Mouse (Mus musculus) cortical plate, adult 2 months (tissue): ENCODE data around the gene Zfp784. TPM values are rescaled to one million over a fixed set of nuclear protein-coding genes. Genes with fewer than 3 reads are reported as not detected.
"Not testable (repeated sequence)": the region's sequence is repeated elsewhere in the genome, so short reads cannot be mapped to it uniquely, and the experiment has no call there.

ENCODE experiments used
- H3K27ac ChIP-seq: fragments of 200-500 bp; 2 replicates; pipeline ENCODE4 v1.5.1; 2012; ENCODE audit warnings: low read length, control low read depth, inconsistent platforms; ENCODE audit not compliant: insufficient read depth
- H3K4me1 ChIP-seq: fragments of 200-500 bp; 2 replicates; pipeline ENCODE4 v1.6.1; 2011; ENCODE audit warnings: low read length; ENCODE audit not compliant: control insufficient read depth, insufficient read depth
- H3K4me3 ChIP-seq: fragments of 200-500 bp; 2 replicates; pipeline ENCODE4 v1.5.1; 2011; ENCODE audit warnings: mild to moderate bottlenecking, low read length, control low read depth; ENCODE audit not compliant: insufficient read depth
- CTCF ChIP-seq: fragments of 200-500 bp; IDR thresholded peaks from 2 replicates; pipeline ENCODE4 v1.5.1; 2011; ENCODE audit warnings: mild to moderate bottlenecking, control low read depth, low read length; ENCODE audit not compliant: insufficient read depth; ENCODE audit errors: extremely low read depth
- POLR2A ChIP-seq: fragments of 200-500 bp; IDR thresholded peaks from 2 replicates; pipeline ENCODE4 v1.6.1; 2011; ENCODE audit warnings: mild to moderate bottlenecking, low read length, control low read depth; ENCODE audit not compliant: insufficient read depth; ENCODE audit errors: extremely low read depth
- polyA plus RNA-seq: library from polyadenylated mRNA; depleted of rRNA; stranded (reverse); fragments of >200 nt; gene quantifications from 2 replicates; pipeline ENCODE4 v1.2.3, GENCODE M21; 2012; rRNA removed

Gene Zfp784
- polyA plus RNA-seq: 5.7 and 6.5 TPM in 2 replicates

- H3K4me3 ChIP-seq: peak within 1 kb of the TSS; percentile 74
- H3K27ac ChIP-seq: peak within 1 kb of the TSS; percentile 91
- peak; percentile 68 for TF ChIP-seq POLR2A
- no peak for TF ChIP-seq CTCF
- H3K4me1 ChIP-seq: no peaks in the 10 kb centered on the region; the same call in none of the 2 replicates
Observed at GRCm38 (mm10) chr7:5038109-5038732, at the start of gene Zfp784. Gene Zfp784 (minus strand): TSS chr7:5038446.

- no peak overlapping the region for H3K27ac ChIP-seq
Observed at GRCm38 (mm10) chr7:5087886-5088285, 49.6 kb upstream of the Zfp784 start.

GRCm38 (mm10) chr7:5086921-5087440, 48.7 kb upstream of the Zfp784 start:
- H3K27ac ChIP-seq: no peak overlapping the region
- TF ChIP-seq CTCF: no peak
- TF ChIP-seq POLR2A: no peak
- peaks cover 9% of the 10 kb centered on the region for H3K4me1 ChIP-seq
- H3K4me3 ChIP-seq: no peak overlapping the region

More at GRCm38 (mm10) chr7:5087886-5088285, 49.6 kb upstream of the Zfp784 start:
- no peak overlapping the region for H3K4me3 ChIP-seq
- TF ChIP-seq POLR2A (no peak), CTCF (no peak)
- peaks cover 8% of the 10 kb centered on the region for H3K4me1 ChIP-seq

DNA sequence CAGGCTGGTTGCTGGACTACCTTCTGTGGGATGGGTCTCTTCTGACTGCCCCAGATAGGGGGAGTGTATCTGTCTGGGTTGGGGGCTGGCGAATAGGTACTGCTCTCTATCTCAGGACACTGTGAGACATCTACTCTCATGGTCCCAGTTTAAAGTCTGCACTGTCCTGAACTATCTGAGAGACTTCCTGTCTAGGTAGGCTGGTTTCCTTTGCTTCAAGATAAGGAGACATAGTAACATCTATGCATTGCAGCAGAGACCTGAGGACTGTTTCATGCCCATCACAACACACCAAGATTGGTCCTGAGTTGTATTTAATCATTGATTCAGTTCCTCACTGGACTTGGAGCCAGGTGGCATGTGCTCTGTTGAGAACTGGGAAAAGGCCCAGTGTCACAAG, 47.3 kb upstream of the Zfp784 start:
- TF ChIP-seq CTCF: no peak
- TF ChIP-seq POLR2A: no peak
- Histone ChIP-seq H3K27ac (no peak overlapping the region), H3K4me3 (no peak overlapping the region), H3K4me1 (peaks cover 8% of the 10 kb centered on the region)

- H3K4me1 ChIP-seq: peaks cover 3% of the 10 kb centered on the region; the same call in 1 of the 2 replicates
- H3K4me3 ChIP-seq: no peak overlapping the region
- TF ChIP-seq CTCF (no peak), POLR2A (no peak)
- H3K27ac ChIP-seq: no peak overlapping the region
Observed at GRCm38 (mm10) chr7:5083325-5084105, 45.3 kb upstream of the Zfp784 start.

- H3K27ac ChIP-seq: no peak overlapping the region
- peaks cover 3% of the 10 kb centered on the region; the same call in 1 of the 2 replicates for H3K4me1 ChIP-seq
- H3K4me3 ChIP-seq: no peak overlapping the region; the same call in 1 of the 2 replicates
- TF ChIP-seq POLR2A (no peak), CTCF (no peak)
Observed at GRCm38 (mm10) chr7:5081939-5082338, 43.7 kb upstream of the Zfp784 start.

- Histone ChIP-seq H3K4me1 (peaks cover 3% of the 10 kb centered on the region; the same call in 1 of the 2 replicates), H3K4me3 (peak overlapping the region; percentile 96), H3K27ac (no peak overlapping the region)
- no peak for TF ChIP-seq POLR2A
- TF ChIP-seq CTCF: no peak
Observed at GRCm38 (mm10) chr7:5081241-5081640, 43.0 kb upstream of the Zfp784 start.

DNA sequence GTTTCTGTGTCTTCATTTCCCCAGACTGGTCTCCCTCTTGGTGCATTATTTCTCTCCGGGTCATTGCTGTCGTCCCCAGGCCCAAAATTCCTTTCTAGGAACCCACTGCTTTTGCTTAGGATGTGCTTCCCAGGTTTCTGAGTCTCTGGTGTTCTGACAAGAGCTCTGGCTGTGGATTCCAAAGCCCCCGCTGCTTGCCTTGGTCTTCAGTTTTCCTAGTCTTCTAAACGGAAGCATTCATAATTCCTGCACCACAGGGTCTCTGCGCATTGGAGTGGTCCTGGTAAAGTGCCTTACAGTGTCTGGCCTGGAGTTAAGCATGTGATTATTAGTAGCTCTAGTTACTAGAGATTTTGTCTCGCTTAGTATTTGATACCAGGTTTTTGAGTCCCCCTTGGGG, 42.6 kb upstream of the Zfp784 start:
- Histone ChIP-seq H3K4me1 (peaks cover 3% of the 10 kb centered on the region; the same call in 1 of the 2 replicates), H3K4me3 (peak overlapping the region; percentile 96), H3K27ac (peak overlapping the region; percentile 86)
- no peak for TF ChIP-seq POLR2A
- no peak for TF ChIP-seq CTCF

DNA sequence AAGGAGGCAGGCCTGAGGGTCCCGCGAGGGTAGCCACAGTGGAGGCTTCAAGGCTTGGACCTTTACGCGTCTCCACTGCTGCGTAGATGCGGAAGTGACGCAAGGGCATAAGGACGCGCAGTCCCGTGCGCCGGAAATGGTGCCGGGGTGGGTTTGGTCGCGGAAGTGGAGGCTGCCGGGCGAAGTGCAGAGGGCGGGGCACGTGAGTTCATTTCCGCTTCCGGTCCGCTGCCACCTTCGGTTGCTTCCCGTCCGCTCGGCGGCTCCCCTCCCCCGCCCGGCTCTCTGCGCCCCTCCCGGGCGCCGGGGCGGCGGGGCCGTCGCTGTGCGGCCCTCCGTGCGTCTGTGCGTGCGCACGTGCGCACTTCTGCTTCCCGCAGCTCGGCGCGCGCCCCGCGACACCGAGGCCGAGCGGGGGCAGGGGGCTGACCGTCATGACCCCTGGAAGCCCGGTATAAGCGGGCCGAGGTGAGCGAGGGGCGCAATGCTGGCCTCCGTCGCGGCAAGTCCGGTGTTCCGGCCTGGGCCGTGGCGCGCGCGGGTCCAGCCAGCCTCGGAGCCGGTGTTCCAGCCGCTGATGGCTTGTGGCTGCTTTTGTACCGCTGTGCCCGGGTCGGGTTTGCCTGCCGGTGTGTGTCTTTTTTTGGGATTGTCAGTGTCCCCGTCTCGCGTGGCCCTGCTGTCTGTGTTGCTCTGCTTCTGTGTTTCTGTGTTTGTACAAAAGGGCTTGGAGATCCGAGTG, 41.9 kb upstream of the Zfp784 start, which contains the start of gene Epn1:
Gene Epn1 (plus strand): TSS at position 226 of the 742 bp plus-strand sequence.
- peaks cover 3% of the 10 kb centered on the region; the same call in 1 of the 2 replicates for H3K4me1 ChIP-seq
- TF ChIP-seq POLR2A (peak; percentile 80), CTCF (no peak)

DNA sequence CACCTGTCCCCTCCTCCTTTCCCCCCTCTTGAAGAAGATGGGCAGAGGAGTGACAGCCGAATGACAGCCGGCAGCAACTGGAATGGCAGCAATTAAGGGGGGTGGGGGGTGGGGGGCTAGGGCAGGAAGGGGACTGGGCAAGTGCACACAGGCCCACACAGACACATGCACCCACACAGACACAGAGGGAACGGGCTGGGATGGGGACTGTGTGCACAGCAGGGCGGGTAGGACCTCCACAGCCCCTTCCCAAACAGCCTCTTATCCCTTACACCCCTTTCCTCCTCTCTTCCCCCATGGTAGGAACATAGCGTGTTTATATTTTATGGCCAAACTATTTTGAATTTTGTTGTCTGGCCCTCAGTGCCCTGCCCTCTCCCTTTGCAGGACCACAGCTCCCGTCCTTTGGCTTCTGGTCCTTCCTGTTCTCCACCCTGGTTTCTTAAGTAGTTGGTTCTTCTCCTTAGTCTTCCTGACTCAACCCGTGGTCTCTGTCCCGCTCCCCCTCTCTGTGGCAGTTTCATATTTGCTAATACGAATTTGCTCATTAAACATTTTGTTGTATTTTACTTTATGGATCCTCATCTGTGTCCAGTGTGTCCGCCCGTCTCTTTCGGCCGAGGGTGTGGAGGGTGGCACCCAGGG, 41.2 kb upstream of the Zfp784 start:
- H3K4me1 ChIP-seq: not testable (repeated sequence)
- Histone ChIP-seq H3K27ac (0 out of 2 replicates have a peak overlapping the region, but pooled peaks have one; percentile 6), H3K4me3 (peak overlapping the region; percentile 96)

More for the DNA sequence above, 41.9 kb upstream of the Zfp784 start, which contains the start of gene Epn1:
- Histone ChIP-seq H3K4me3 (peak within 1 kb of the TSS; percentile 96), H3K27ac (peak within 1 kb of the TSS; percentile 86)
